ENCODE assay signal across 31 mouse cellular contexts in genomic region chr7:126053618-126054017, GRCm38 (mm10). TPM values are rescaled to one million over a fixed set of nuclear protein-coding genes. Genes with fewer than 3 reads are reported as not detected.
DNase-seq lines count a peak whose midpoint lies in the region; ATAC-seq and TF ChIP-seq lines count a peak whose summit lies in the region.
"Had no signal": no experiment of that assay in that cellular context is flagged by ENCODE, and none has a peak within 500 bp of the region (broad histone marks: within the 10 kb centered on the region; RNA-seq: fewer than 3 reads in every experiment).

No protein-coding gene starts in this region.

- H3K4me3 ChIP-seq in cerebellum, adult 2 months (replicated peaks; ENCODE audit: insufficient read depth, low read depth, low read length) = no peak overlapping the region
- no peak overlapping the region for H3K4me3 ChIP-seq in midbrain, postnatal 0 days (ENCODE audit: low read depth, low read length)
- no peak overlapping the region for H3K4me3 ChIP-seq in midbrain, embryonic 11.5 days (ENCODE audit: low read depth, low read length)
- no peak overlapping the region for H3K4me3 ChIP-seq in hindbrain, embryonic 14.5 days (replicated peaks; ENCODE audit: low read length)
- no peak overlapping the region for H3K4me3 ChIP-seq in kidney, embryonic 15.5 days (replicated peaks)
- H3K4me3 ChIP-seq: embryonic facial prominence, embryonic 12.5 days; heart, embryonic 10.5 days; heart, embryonic 15.5 days; layer of hippocampus, adult 2 months; left cerebral cortex, adult 2 months; liver, embryonic 12.5 days; midbrain, embryonic 12.5 days; neural tube, embryonic 15.5 days had no signal

- H3K4me2 ChIP-seq in midbrain, postnatal 0 days (ENCODE audit: low read depth, low read length, poor library complexity, severe bottlenecking) = no peak overlapping the region
- no peak overlapping the region for H3K4me2 ChIP-seq in midbrain, embryonic 11.5 days
- no peak overlapping the region for H3K4me2 ChIP-seq in hindbrain, embryonic 14.5 days (replicated peaks)
- H3K4me2 ChIP-seq in kidney, embryonic 15.5 days = no peak overlapping the region
- H3K4me2 ChIP-seq: embryonic facial prominence, embryonic 12.5 days; heart, embryonic 15.5 days; liver, embryonic 12.5 days; midbrain, embryonic 12.5 days; neural tube, embryonic 15.5 days had no signal

- peaks cover 9% of the 10 kb centered on the region; the same call in 1 of the 2 replicates for H3K4me1 ChIP-seq in cerebellum, adult 2 months (ENCODE audit: control insufficient read depth, insufficient read depth, low read length)
- peaks cover 12% of the 10 kb centered on the region; the same call in 1 of the 2 replicates for H3K4me1 ChIP-seq in midbrain, postnatal 0 days (ENCODE audit: insufficient read depth, low read length)
- H3K4me1 ChIP-seq in midbrain, embryonic 11.5 days (ENCODE audit: control insufficient read depth, insufficient read depth, low read length) = peaks cover 2% of the 10 kb centered on the region; the same call in 1 of the 2 replicates
- 0 out of 2 replicates have a peak, but pooled peaks cover 13% of the 10 kb centered on the region for H3K4me1 ChIP-seq in hindbrain, embryonic 14.5 days (replicated peaks; ENCODE audit: control insufficient read depth, insufficient read depth, low read length)
- H3K4me1 ChIP-seq in kidney, embryonic 15.5 days = 0 out of 2 replicates have a peak, but pooled peaks cover 5% of the 10 kb centered on the region
- H3K4me1 ChIP-seq: embryonic facial prominence, embryonic 12.5 days; liver, embryonic 12.5 days had no signal

- TF ChIP-seq CTCF in cerebellum, adult 2 months (IDR thresholded peaks at IDR 0.05; ENCODE audit: borderline replicate concordance, insufficient read depth, low read depth, low read length) = no peak
- TF ChIP-seq CTCF in midbrain, postnatal 0 days (IDR thresholded peaks at IDR 0.05) = no peak

- DNase-seq in cerebellum, postnatal 14 days = peak; percentile 44 to 48
- DNase-seq in cerebellum, adult 2 months = no peak
- peak; percentile 81 for DNase-seq in midbrain, postnatal 0 days (ENCODE audit: low spot score)
- no peak for DNase-seq in midbrain, embryonic 11.5 days (ENCODE audit: low spot score, missing footprints)
- peak; percentile 54 for DNase-seq in hindbrain, embryonic 14.5 days (ENCODE audit: low spot score)
- DNase-seq in gastrocnemius, postnatal 10 days = no peak
- DNase-seq: adrenal gland, postnatal 14 days; cerebellum, adult 18-20 months; embryo, embryonic 11 days; gastrocnemius, postnatal 14 days; heart, adult 11 months; kidney, adult 11 months; kidney, postnatal 36 days; liver, postnatal 0 days; lung, postnatal 36 days; right cerebral cortex, adult 18-20 months; spleen, adult 18-20 months; thymus, postnatal 25 days had no signal

- WGBS in cerebellum, adult 2 months = 74% methylated on average over 7 of the region's 7 CpGs
- WGBS in midbrain, postnatal 0 days = 71% methylated on average over 7 of the region's 7 CpGs
- WGBS in midbrain, embryonic 11.5 days = 84% methylated on average over 7 of the region's 7 CpGs
- 51% methylated on average over 7 of the region's 7 CpGs for WGBS in hindbrain, embryonic 14.5 days
- 84% methylated on average over 7 of the region's 7 CpGs for WGBS in kidney, embryonic 15.5 days

- no peaks in the 10 kb centered on the region for H3K36me3 ChIP-seq in midbrain, postnatal 0 days (ENCODE audit: insufficient read depth, low read length)
- no peaks in the 10 kb centered on the region for H3K36me3 ChIP-seq in midbrain, embryonic 11.5 days (ENCODE audit: control insufficient read depth, insufficient read depth, low read length)
- H3K36me3 ChIP-seq in hindbrain, embryonic 14.5 days (replicated peaks; ENCODE audit: control insufficient read depth, insufficient read depth) = no peaks in the 10 kb centered on the region
- H3K36me3 ChIP-seq in kidney, embryonic 15.5 days = no peaks in the 10 kb centered on the region
- H3K36me3 ChIP-seq: embryonic facial prominence, embryonic 12.5 days; G1E; heart, embryonic 10.5 days; heart, embryonic 15.5 days; liver, embryonic 12.5 days; midbrain, embryonic 12.5 days; neural tube, embryonic 15.5 days had no signal

- no peak for TF ChIP-seq POLR2A in cerebellum, adult 2 months (IDR thresholded peaks at IDR 0.05; ENCODE audit: borderline replicate concordance, insufficient read depth, low read length)

- H3K27me3 ChIP-seq in cerebellum, adult 2 months (ENCODE audit: control insufficient read depth, insufficient read depth, low read length) = no peaks in the 10 kb centered on the region; the same call in 1 of the 2 replicates
- H3K27me3 ChIP-seq in midbrain, postnatal 0 days (ENCODE audit: insufficient read depth, low read length) = no peaks in the 10 kb centered on the region
- H3K27me3 ChIP-seq in midbrain, embryonic 11.5 days (ENCODE audit: control insufficient read depth, insufficient read depth, low read length) = no peaks in the 10 kb centered on the region
- H3K27me3 ChIP-seq in hindbrain, embryonic 14.5 days (ENCODE audit: control insufficient read depth, insufficient read depth, low read length) = no peaks in the 10 kb centered on the region
- H3K27me3 ChIP-seq in kidney, embryonic 15.5 days = peaks cover 10% of the 10 kb centered on the region; the same call in 1 of the 2 replicates
- H3K27me3 ChIP-seq: embryonic facial prominence, embryonic 12.5 days; neural tube, embryonic 15.5 days had no signal

- no peaks in the 10 kb centered on the region for H3K9me3 ChIP-seq in midbrain, postnatal 0 days (ENCODE audit: low read length)
- no peaks in the 10 kb centered on the region for H3K9me3 ChIP-seq in midbrain, embryonic 11.5 days (ENCODE audit: control insufficient read depth, low read length)
- H3K9me3 ChIP-seq in hindbrain, embryonic 14.5 days (ENCODE audit: control insufficient read depth, low read length) = no peaks in the 10 kb centered on the region
- H3K9me3 ChIP-seq in kidney, embryonic 15.5 days (replicated peaks) = no peaks in the 10 kb centered on the region
- H3K9me3 ChIP-seq: embryonic facial prominence, embryonic 12.5 days; G1E; heart, embryonic 10.5 days; heart, embryonic 15.5 days; liver, embryonic 12.5 days; midbrain, embryonic 12.5 days; neural tube, embryonic 15.5 days had no signal

- H3K9ac ChIP-seq in midbrain, postnatal 0 days (replicated peaks; ENCODE audit: low read length, poor library complexity, severe bottlenecking) = no peak overlapping the region
- H3K9ac ChIP-seq in midbrain, embryonic 11.5 days (ENCODE audit: low read length) = no peak overlapping the region
- H3K9ac ChIP-seq in hindbrain, embryonic 14.5 days = no peak overlapping the region
- H3K9ac ChIP-seq in kidney, embryonic 15.5 days = no peak overlapping the region
- H3K9ac ChIP-seq: embryonic facial prominence, embryonic 12.5 days; heart, embryonic 15.5 days; liver, embryonic 12.5 days; liver, postnatal 0 days; midbrain, embryonic 12.5 days; neural tube, embryonic 15.5 days had no signal

- no peak for ATAC-seq in midbrain, postnatal 0 days (ENCODE audit: low FRiP score)
- ATAC-seq in midbrain, embryonic 11.5 days (ENCODE audit: low FRiP score) = no peak
- ATAC-seq in hindbrain, embryonic 14.5 days (ENCODE audit: low FRiP score) = 0 out of 2 replicates have a peak, but pooled peaks have one; percentile 35
- ATAC-seq in kidney, embryonic 15.5 days (replicated peaks; ENCODE audit: low FRiP score) = no peak
- ATAC-seq: forebrain, embryonic 16.5 days; liver, embryonic 12.5 days; liver, postnatal 0 days; Patski had no signal

- no peak overlapping the region for H3K27ac ChIP-seq in cerebellum, adult 2 months (ENCODE audit: insufficient read depth, low read length)
- H3K27ac ChIP-seq in midbrain, postnatal 0 days (ENCODE audit: low read depth, low read length) = no peak overlapping the region
- no peak overlapping the region for H3K27ac ChIP-seq in midbrain, embryonic 11.5 days (ENCODE audit: low read depth, low read length)
- no peak overlapping the region for H3K27ac ChIP-seq in hindbrain, embryonic 14.5 days
- no peak overlapping the region for H3K27ac ChIP-seq in kidney, embryonic 15.5 days
- H3K27ac ChIP-seq: embryonic facial prominence, embryonic 12.5 days; heart, embryonic 10.5 days; heart, embryonic 15.5 days; layer of hippocampus, adult 2 months; left cerebral cortex, adult 2 months; liver, embryonic 12.5 days; midbrain, embryonic 12.5 days; neural tube, embryonic 15.5 days had no signal

RNA-seq across cellular contexts. Expression of gene Gsg1l, which starts 28.6 kb away (rescaled TPM):
- polyA plus RNA-seq in cerebellum, adult 2 months (2012; rRNA removed) = 17.5 and 18.0 TPM in 2 replicates
- 38.3 and 42.7 TPM in 2 replicates for total RNA-seq in midbrain, postnatal 0 days (2014; rRNA removed)
- polyA plus RNA-seq in midbrain, postnatal 0 days (2015; fragmentation: Nextera tagmentation; extraction: Ambion mirVana) = 17.8 and 19.3 TPM in 2 replicates
- 1.7 and 2.1 TPM in 2 replicates for polyA plus RNA-seq in midbrain, embryonic 11.5 days (2014; fragmentation: Nextera tagmentation; extraction: Ambion mirVana)
- 11.2 and 16.2 TPM in 2 replicates for polyA plus RNA-seq in hindbrain, embryonic 14.5 days (2014; fragmentation: Nextera tagmentation; extraction: Ambion mirVana)
- polyA plus RNA-seq in kidney, embryonic 15.5 days (2015; fragmentation: Nextera tagmentation; extraction: Ambion mirVana) = 0.75 and 1.1 TPM in 2 replicates
- total RNA-seq in gastrocnemius, postnatal 10 days (2021) = under 1 TPM; 0.21 to 0.68 TPM
- total RNA-seq: megakaryocyte, adult 5-6 weeks had no signal
- polyA plus RNA-seq: G1E; liver, embryonic 12.5 days; Patski had no signal

Comparison
In these comparisons a context has a peak if more than half of its experiments do, and no peak if none do; other contexts are left out.
1. DNase-seq: peak in cerebellum, postnatal 14 days (2 of 2), midbrain, postnatal 0 days (single experiment) and hindbrain, embryonic 14.5 days (single experiment); none in cerebellum, adult 2 months (0 of 2), midbrain, embryonic 11.5 days (single experiment) and gastrocnemius, postnatal 10 days (single experiment).